Mouse (Mus musculus): ENCODE data around the gene Mmp17.

Gene Mmp17

DNA sequence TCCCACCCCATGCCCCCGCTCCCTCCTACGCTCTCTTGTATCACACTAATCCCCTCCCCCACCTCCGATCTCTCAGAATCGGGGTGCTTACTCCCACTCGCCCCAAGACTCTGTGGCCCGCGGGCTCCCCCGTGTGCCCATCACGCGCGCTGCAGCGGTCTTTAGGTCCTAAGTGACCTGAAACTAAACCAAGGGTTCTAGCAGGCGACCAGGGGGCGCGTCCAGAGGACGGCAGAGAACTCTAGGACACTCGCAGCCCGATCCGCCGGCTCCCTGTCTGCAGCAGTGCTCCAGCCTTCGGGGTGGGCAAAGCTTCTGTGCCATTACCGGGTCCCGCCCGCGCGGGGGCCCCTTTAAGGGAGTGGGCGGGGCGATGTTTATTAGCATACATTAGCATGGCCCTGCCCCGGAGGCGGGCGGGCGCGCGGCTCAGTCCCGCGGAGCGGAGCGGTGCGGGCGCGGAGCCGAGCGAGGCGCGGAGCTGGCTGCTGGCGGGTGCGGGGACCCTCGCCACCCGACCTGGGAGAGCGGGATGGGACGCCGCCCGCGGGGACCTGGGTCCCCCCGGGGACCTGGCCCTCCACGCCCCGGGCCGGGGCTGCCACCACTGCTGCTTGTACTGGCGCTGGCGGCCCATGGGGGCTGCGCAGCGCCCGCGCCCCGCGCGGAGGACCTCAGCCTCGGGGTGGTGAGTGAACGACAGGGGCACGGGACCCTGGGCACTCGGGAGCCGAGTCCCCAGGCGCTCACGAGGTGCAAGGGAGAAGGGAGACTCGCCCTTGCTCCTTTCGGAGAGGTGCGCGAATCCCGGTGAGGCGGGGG lies at the start of gene Mmp17:
Gene Mmp17 (plus strand): TSS at position 409 of the 822 bp plus-strand sequence.
- POLR2A ChIA-PET = interaction anchor here (0.5 to 1.7 kb wide), 25 partner anchors 10 to 565 kb away, joined by 3 to 5 read pairs (median 3); partner anchors contain the start of genes Psph (in 1 of the 4), Ran (in 1 of the 4) and Sfswap (in 1 of the 4)
- CTCF ChIA-PET = interaction anchor here (0.5 to 2.3 kb wide), 30 partner anchors 10 to 532 kb away, joined by 3 to 10 read pairs (median 4); no protein-coding TSS in a partner anchor

- ChIA-PET CTCF (interaction anchor here in 1 of 4 experiments (0.6 kb wide), 2 partner anchors 762 to 934 kb away, joined by 3 to 4 read pairs; no protein-coding TSS in a partner anchor), POLR2A (no interaction called here)
Observed at GRCm38 (mm10) chr5:129534500-129534899, 49.5 kb upstream of the Mmp17 start.

DNA sequence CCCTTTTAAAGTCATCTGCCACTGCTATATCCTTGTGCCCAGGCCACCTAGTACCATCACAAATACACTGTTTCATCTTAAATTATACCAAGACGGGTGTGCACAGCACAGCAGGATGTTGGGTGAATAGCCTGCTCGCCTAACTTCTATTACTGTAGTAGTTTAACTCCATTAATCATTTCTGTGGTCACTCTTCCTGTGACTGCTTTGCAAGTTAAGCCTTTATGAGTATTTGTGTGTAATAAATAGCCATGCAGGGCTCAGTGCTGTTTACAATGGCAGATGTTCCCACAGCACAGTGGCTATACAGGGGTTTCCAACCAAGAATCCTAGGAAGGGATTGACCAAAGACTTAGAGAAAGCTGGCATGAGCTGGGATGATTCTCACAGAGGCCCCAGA lies 48.9 kb upstream of the Mmp17 start:
- ChIA-PET CTCF (no interaction called here), POLR2A (interaction anchor here in 1 of 4 experiments (0.8 to 0.9 kb wide), 2 partner anchors 10 to 13 kb away, joined by 3 read pairs; no protein-coding TSS in a partner anchor)

- CTCF ChIA-PET = no interaction called here
Observed at GRCm38 (mm10) chr5:129535431-129535830, 48.5 kb upstream of the Mmp17 start.

GRCm38 (mm10) chr5:129538826-129539225 lies 45.1 kb upstream of the Mmp17 start:
- CTCF ChIA-PET = interaction anchor here in 1 of 4 experiments (0.6 kb wide), 1 partner anchor 185 kb away, joined by 3 read pairs; no protein-coding TSS in a partner anchor
- POLR2A ChIA-PET = interaction anchor here in 1 of 4 experiments (1.0 to 1.6 kb wide), 2 partner anchors 9 to 29 kb away, joined by 3 to 4 read pairs; no protein-coding TSS in a partner anchor

More at GRCm38 (mm10) chr5:129535431-129535830, 48.5 kb upstream of the Mmp17 start:
- POLR2A ChIA-PET = interaction anchor here in 2 of 4 experiments (0.7 to 1.0 kb wide), 4 partner anchors 10 to 39 kb away, joined by 3 read pairs; no protein-coding TSS in a partner anchor

- ChIA-PET CTCF (interaction anchor here in 2 of 4 experiments (0.6 to 0.7 kb wide), 2 partner anchors 44 to 861 kb away, joined by 3 to 4 read pairs; no protein-coding TSS in a partner anchor), POLR2A (interaction anchor here in 1 of 4 experiments (1.4 kb wide), 1 partner anchor 11 kb away, joined by 3 read pairs; no protein-coding TSS in a partner anchor)
Observed at GRCm38 (mm10) chr5:129542236-129542635, 41.7 kb upstream of the Mmp17 start.

DNA sequence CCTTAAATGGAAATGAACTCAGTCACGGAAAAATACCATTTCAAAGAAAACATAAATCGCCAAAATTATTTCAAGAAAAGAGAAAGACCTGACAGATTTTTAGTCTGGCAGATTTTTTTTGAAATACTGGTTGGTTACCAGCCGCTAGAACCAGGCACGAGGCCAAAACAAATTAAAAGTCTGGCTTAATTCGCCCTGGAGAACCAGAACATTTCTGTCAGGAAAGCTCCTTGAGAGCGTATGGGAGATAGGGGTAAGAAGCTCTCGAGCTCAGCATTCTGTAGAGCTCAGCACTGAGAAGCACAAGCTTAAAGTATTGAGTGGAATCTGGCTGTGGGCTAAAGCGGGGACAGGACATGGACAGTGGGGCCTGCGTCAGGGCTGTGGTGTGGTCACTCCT lies 38.2 kb upstream of the Mmp17 start:
- CTCF ChIA-PET = no interaction called here
- POLR2A ChIA-PET = interaction anchor here in 1 of 4 experiments (1.0 to 1.1 kb wide), 3 partner anchors 9 to 24 kb away, joined by 3 to 4 read pairs (median 3); no protein-coding TSS in a partner anchor

DNA sequence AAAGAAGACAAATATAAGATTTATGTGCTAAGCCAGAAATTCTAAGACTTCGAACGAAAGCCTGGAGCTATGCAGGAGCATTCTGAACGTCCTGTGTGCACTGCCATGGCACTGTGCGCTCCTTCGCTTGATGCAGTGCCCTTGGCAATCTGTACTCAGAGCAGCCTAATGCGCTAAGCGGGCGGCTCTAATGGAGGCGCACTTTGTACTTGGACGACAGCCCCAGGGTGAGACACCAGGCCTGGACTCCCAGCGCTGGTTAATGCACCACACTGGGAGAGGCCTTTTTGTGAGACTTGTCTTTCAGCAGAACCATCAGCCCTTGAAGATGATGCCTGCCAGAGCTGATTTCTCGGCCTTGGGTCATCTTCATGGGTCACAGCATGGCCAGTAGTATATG lies 34.3 kb upstream of the Mmp17 start:
- POLR2A ChIA-PET = interaction anchor here in 1 of 4 experiments (1.0 kb wide), 1 partner anchor 26 kb away, joined by 3 read pairs; no protein-coding TSS in a partner anchor
- CTCF ChIA-PET = interaction anchor here in 1 of 4 experiments (1.1 kb wide), 1 partner anchor 28 kb away, joined by 5 read pairs; no protein-coding TSS in a partner anchor

DNA sequence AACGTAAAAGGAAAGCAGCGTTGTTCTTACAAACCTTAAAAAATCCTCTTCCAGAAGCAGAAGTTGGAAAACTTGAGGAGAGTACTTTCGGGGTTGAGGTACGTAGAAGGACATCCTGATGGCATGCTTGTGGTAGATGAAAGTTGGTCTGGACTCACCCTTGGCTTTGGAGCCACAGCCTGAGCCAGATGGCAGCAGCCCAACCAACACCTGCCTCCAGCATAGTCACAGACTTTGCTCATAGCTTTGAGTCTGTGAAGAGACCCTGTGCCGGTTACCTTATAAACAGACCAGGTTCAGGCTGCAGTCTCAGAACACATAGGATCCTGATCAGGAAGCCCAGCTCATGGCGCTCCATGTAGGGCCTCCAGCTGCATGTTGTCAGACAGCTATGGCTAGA lies 33.2 kb upstream of the Mmp17 start:
- POLR2A ChIA-PET = interaction anchor here in 1 of 4 experiments (1.0 kb wide), 1 partner anchor 14 kb away, joined by 3 read pairs; no protein-coding TSS in a partner anchor
- CTCF ChIA-PET = interaction anchor here in 1 of 4 experiments (0.6 kb wide), 1 partner anchor 229 kb away, joined by 3 read pairs; no protein-coding TSS in a partner anchor

- ChIA-PET CTCF (no interaction called here), POLR2A (interaction anchor here in 1 of 4 experiments (0.8 kb wide), 1 partner anchor 43 kb away, joined by 3 read pairs; no protein-coding TSS in a partner anchor)
Observed at GRCm38 (mm10) chr5:129551991-129552390, 32.0 kb upstream of the Mmp17 start.

GRCm38 (mm10) chr5:129553642-129554041 lies 30.3 kb upstream of the Mmp17 start:
- ChIA-PET CTCF (interaction anchor here in 2 of 4 experiments (0.6 kb wide), 2 partner anchors 167 to 414 kb away, joined by 5 to 13 read pairs; no protein-coding TSS in a partner anchor), POLR2A (interaction anchor here in 2 of 4 experiments (0.8 to 1.3 kb wide), 4 partner anchors 9 to 67 kb away, joined by 3 read pairs; no protein-coding TSS in a partner anchor)

GRCm38 (mm10) chr5:129558591-129558990 lies 25.4 kb upstream of the Mmp17 start:
- POLR2A ChIA-PET = interaction anchor here in 1 of 4 experiments (0.8 to 1.3 kb wide), 2 partner anchors 14 to 43 kb away, joined by 3 read pairs; no protein-coding TSS in a partner anchor
- CTCF ChIA-PET = interaction anchor here in 2 of 4 experiments (0.6 to 1.0 kb wide), 2 partner anchors 28 to 337 kb away, joined by 3 to 4 read pairs; no protein-coding TSS in a partner anchor

- POLR2A ChIA-PET = interaction anchor here in 1 of 4 experiments (0.8 kb wide), 1 partner anchor 44 kb away, joined by 3 read pairs; no protein-coding TSS in a partner anchor
- CTCF ChIA-PET = no interaction called here
Observed at GRCm38 (mm10) chr5:129559283-129559682, 24.7 kb upstream of the Mmp17 start.

GRCm38 (mm10) chr5:129562342-129562741 lies 21.6 kb upstream of the Mmp17 start:
- POLR2A ChIA-PET = interaction anchor here in 1 of 4 experiments (0.6 kb wide), 1 partner anchor 179 kb away, joined by 3 read pairs; no protein-coding TSS in a partner anchor
- CTCF ChIA-PET = no interaction called here

DNA sequence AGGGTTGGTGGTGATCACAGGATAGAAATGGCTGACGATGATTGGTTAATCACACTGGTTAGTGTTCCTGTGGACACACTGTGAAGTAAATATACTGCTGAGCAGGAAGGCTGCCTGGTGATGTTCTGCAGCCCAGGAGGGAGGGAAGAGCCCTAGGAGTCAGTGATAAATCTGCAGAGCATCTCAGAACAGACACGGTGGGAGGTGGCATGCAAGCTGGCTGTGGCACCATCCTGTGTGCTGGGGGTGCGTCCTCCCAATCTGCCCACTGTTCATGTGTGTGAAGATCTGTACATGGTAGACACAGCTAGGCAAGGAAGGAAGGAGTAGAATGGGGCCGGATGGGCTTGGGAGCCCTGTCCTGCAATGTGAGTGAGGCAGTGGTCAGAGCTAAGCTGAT lies 15.4 kb upstream of the Mmp17 start:
- CTCF ChIA-PET = interaction anchor here in 1 of 4 experiments (1.2 kb wide), 1 partner anchor 17 kb away, joined by 5 read pairs; no protein-coding TSS in a partner anchor
- POLR2A ChIA-PET = interaction anchor here in 1 of 4 experiments (1.0 to 1.2 kb wide), 3 partner anchors 9 to 47 kb away, joined by 3 read pairs; no protein-coding TSS in a partner anchor

DNA sequence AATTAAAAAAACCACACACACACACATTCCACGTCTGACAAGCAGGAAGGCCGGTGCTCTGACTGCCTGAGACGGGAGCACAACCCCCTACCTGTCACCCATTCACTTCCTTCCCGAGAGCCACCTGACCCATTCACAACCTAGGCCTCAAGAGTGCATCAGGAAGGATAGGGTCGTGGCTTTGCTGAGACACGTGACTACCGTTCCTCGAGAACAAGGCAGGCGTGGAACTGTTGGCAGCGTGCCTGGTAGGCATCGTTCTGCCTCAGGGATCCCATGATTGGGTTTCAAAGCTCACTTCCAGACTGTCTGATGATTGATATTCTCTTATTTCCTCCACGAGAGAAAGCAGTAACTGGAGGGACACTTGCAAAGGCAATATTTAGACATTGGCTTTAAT lies 5.8 kb upstream of the Mmp17 start:
- POLR2A ChIA-PET = interaction anchor here in 2 of 4 experiments (0.6 to 1.0 kb wide), 2 partner anchors 10 to 408 kb away, joined by 3 to 4 read pairs; no protein-coding TSS in a partner anchor
- CTCF ChIA-PET = interaction anchor here in 1 of 4 experiments (0.7 kb wide), 1 partner anchor 8 kb away, joined by 4 read pairs; no protein-coding TSS in a partner anchor

DNA sequence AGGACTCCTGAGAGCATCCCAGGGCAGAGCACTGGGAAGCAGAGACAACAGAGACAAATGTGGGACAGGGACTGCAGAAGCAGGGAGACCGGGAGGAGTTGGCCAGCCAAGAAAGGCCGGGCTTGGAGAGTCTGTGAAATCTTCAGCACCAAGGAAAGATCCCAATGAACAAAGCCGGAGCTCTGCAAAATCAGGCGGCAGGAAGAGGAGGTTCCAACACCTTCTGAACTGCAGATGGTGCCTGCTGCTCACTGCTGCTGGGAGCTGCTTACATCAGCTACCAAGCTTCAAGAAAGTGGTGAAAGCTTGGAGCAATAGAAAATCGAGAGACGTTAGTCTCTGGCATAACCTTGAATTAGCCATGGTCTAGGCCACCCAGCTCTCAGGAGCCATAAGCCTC lies 3.9 kb upstream of the Mmp17 start:
- ChIA-PET POLR2A (interaction anchor here in 3 of 4 experiments (0.7 to 1.3 kb wide), 5 partner anchors 8 to 555 kb away, joined by 3 to 4 read pairs (median 3); no protein-coding TSS in a partner anchor), CTCF (interaction anchor here in 3 of 4 experiments (0.5 to 1.2 kb wide), 5 partner anchors 14 to 394 kb away, joined by 3 to 4 read pairs (median 3); no protein-coding TSS in a partner anchor)

DNA sequence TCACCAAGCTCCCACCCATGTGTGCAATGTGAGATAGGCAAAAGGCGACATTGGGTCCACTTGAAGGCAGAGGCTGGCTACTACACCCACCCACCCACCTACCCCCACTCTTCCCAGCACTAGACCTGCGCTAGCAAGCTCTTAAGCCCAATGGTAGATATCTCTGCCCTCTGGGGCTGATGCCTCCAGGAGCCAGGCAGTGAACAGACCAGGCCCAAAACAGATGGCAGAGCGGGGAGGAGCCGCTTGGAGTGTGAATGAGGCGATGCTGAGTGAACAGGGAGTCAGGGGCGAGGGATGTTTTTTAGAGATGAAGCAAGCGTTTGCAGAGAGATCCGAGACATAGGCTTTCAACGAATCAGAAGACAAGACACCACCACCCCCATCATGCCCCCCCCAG lies 3.4 kb upstream of the Mmp17 start:
- ChIA-PET CTCF (interaction anchor here in 3 of 4 experiments (0.7 to 1.2 kb wide), 4 partner anchors 14 to 394 kb away, joined by 3 to 4 read pairs (median 4); no protein-coding TSS in a partner anchor), POLR2A (interaction anchor here in 3 of 4 experiments (0.7 to 1.3 kb wide), 5 partner anchors 9 to 556 kb away, joined by 3 to 4 read pairs (median 3); no protein-coding TSS in a partner anchor)

Data from embryonic stem cell, embryonic (primary cell).